Mouse (Mus musculus) liver, embryonic 14.5 days (tissue): ENCODE data around the gene Slc22a19. TPM values are rescaled to one million over a fixed set of nuclear protein-coding genes. Genes with fewer than 3 reads are reported as not detected.
"Not testable (repeated sequence)": the region's sequence is repeated elsewhere in the genome, so short reads cannot be mapped to it uniquely, and the experiment has no call there.

Source experiments
- ATAC-seq: fragments of 200-750 bp; cut with Nextera tagmentation; 2 replicates; pipeline ENCODE4 v1.8.0; 2017; ENCODE audit warnings: moderate number of reproducible peaks, mild to moderate bottlenecking, moderate library complexity; ENCODE audit not compliant: insufficient read depth
- DNase-seq, 3 experiments: peaks; one replicate each; pipeline ENCODE4 v3.0.0-alpha.2; 2012 to 2013; ENCODE audit warnings: low read depth in 3 of 3, low spot score in 3 of 3
- H3K27ac ChIP-seq: fragments of 300-500 bp; sonication (generic); 2 replicates; pipeline ENCODE4 v1.5.1; 2014; ENCODE audit warnings: moderate library complexity, mild to moderate bottlenecking, control low read depth, inconsistent platforms
- H3K27me3 ChIP-seq: fragments of 300-500 bp; sonication (generic); 2 replicates; pipeline ENCODE4 v1.6.1; 2014; ENCODE audit warnings: mild to moderate bottlenecking, low read length, moderate library complexity; ENCODE audit not compliant: control insufficient read depth, insufficient read depth
- H3K36me3 ChIP-seq: fragments of 300-500 bp; sonication (generic); replicated peaks from 2 replicates; pipeline ENCODE4 v1.6.1; 2014; ENCODE audit warnings: low read depth; ENCODE audit not compliant: control insufficient read depth, insufficient read depth
- H3K4me1 ChIP-seq, 2 experiments: fragments of 200-500 bp in 1 of 2; fragments of 300-500 bp in 1 of 2; sonication (generic) in 1 of 2; replicated peaks; 2 replicates each; pipeline ENCODE4 v1.6.1; 2012 to 2014; ENCODE audit warnings: antibody characterized with exemption in 1 of 2, inconsistent platforms in 1 of 2, low read length in 1 of 2; ENCODE audit not compliant: control insufficient read depth in 2 of 2, insufficient read depth in 2 of 2
- H3K4me2 ChIP-seq: fragments of 300-500 bp; sonication (generic); 2 replicates; pipeline ENCODE4 v1.6.1; 2014; ENCODE audit warnings: low read depth, mild to moderate bottlenecking, control low read depth, moderate library complexity
- H3K4me3 ChIP-seq, 2 experiments: fragments of 200-500 bp in 1 of 2; fragments of 300-500 bp in 1 of 2; sonication (generic) in 1 of 2; 2 replicates each; pipeline ENCODE4 v1.5.1; 2012 to 2014; ENCODE audit warnings: low read depth in 2 of 2, low read length in 2 of 2, mild to moderate bottlenecking in 2 of 2, control low read depth in 1 of 2, inconsistent platforms in 1 of 2, moderate library complexity in 1 of 2; ENCODE audit not compliant: insufficient read depth in 1 of 2
- H3K9ac ChIP-seq: fragments of 300-500 bp; sonication (generic); replicated peaks from 2 replicates; pipeline ENCODE4 v1.6.1; 2014; ENCODE audit warnings: mild to moderate bottlenecking, control low read depth, moderate library complexity
- H3K9me3 ChIP-seq: fragments of 300-500 bp; sonication (generic); 2 replicates; pipeline ENCODE4 v1.6.1; 2016; ENCODE audit warnings: low read length, mixed read lengths; ENCODE audit not compliant: control insufficient read depth
- CTCF ChIP-seq: IDR thresholded peaks from 2 replicates; pipeline ENCODE4 v1.5.1; 2016; ENCODE audit warnings: antibody characterized with exemption, low read depth, control low read depth
- EP300 ChIP-seq: IDR thresholded peaks from 2 replicates; pipeline ENCODE4 v1.6.1; 2016; ENCODE audit warnings: antibody characterized with exemption, low read depth
- WGBS: fragments of 180-500 bp; shearing (Covaris S2); extraction: QIAGEN DNeasy Blood & Tissue Kit; methylation state at CpG from one replicate; pipeline ENCODE4 v1.1.7; 2014; ENCODE audit not compliant: insufficient replicate concordance; 5-methylcytosine and 5-hydroxymethylcytosine counted together
- polyA plus RNA-seq, 2 experiments: library from polyadenylated mRNA; depleted of rRNA in 1 of 2; stranded (reverse) in 1 of 2; unstranded in 1 of 2; fragments of >200 nt; fragmentation: Nextera tagmentation in 1 of 2; extraction: Ambion mirVana in 1 of 2; gene quantifications; 2 replicates each; pipeline versions ENCODE4 v1.2.1 to v1.2.3; 2012 to 2014

Gene Slc22a19
- polyA plus RNA-seq (2012; rRNA removed) (not detected in 2 replicates), polyA plus RNA-seq (2014; fragmentation: Nextera tagmentation; extraction: Ambion mirVana) (not detected in 2 replicates)

GRCm38 (mm10) chr19:7711148-7711547, at the start of gene Slc22a19:
Slc22a19 (minus strand) TSS chr19:7711310.
- TF ChIP-seq EP300 (no peak), CTCF (no peak)
- Histone ChIP-seq H3K9ac (no peak within 1 kb of the TSS), H3K27me3 (no peaks in the 10 kb centered on the region), H3K4me1 (no peaks in the 10 kb centered on the region), H3K4me2 (no peak within 1 kb of the TSS), H3K9me3 (no peaks in the 10 kb centered on the region), H3K27ac (no peak within 1 kb of the TSS), H3K36me3 (no peaks in the 10 kb centered on the region), H3K4me3 (no peak within 1 kb of the TSS)
- DNase-seq (no peak), ATAC-seq (no peak)

- not testable (repeated sequence) for H3K36me3 ChIP-seq, DNase-seq, H3K9ac ChIP-seq, ATAC-seq, H3K4me1 ChIP-seq, H3K4me2 ChIP-seq, H3K27ac ChIP-seq, H3K27me3 ChIP-seq, H3K4me3 ChIP-seq, H3K9me3 ChIP-seq
- WGBS = 54% methylated on average over 13 of the region's 13 CpGs
Measured at GRCm38 (mm10) chr19:7753371-7753770, 42.3 kb upstream of the Slc22a19 start.

- 15% methylated on average over 1 of the region's 1 CpGs for WGBS
- ATAC-seq (no peak), DNase-seq (no peak)
- Histone ChIP-seq H3K27ac (no peak overlapping the region), H3K4me2 (no peak overlapping the region), H3K4me3 (no peak overlapping the region), H3K9ac (no peak overlapping the region), H3K9me3 (no peaks in the 10 kb centered on the region), H3K27me3 (no peaks in the 10 kb centered on the region), H3K36me3 (no peaks in the 10 kb centered on the region), H3K4me1 (no peaks in the 10 kb centered on the region)
- TF ChIP-seq EP300 (no peak), CTCF (no peak)
Measured at GRCm38 (mm10) chr19:7729543-7729942, 18.4 kb upstream of the Slc22a19 start.

DNA sequence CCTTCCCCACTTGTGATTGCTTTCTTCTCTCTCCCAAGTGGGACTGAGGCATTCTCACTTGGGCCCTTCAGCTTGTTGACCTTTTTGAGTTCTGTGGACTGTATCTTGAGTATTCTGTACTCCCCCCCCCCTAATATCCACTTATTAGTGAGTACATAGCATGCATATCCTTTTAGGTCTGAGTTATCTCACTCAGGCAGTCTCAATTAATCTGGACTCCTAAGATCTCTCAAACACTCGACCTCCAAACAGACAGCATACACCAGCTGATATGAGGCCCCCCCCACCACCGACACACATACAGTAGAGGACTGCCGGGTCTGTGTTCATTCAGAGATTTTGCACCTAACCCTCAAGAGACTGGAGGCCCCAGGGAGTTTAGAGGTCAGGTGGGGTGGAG, 18.0 kb downstream of the Slc22a19 start:
- H3K4me3 ChIP-seq, H3K9me3 ChIP-seq, H3K9ac ChIP-seq, H3K27ac ChIP-seq, H3K27me3 ChIP-seq, H3K36me3 ChIP-seq, H3K4me1 ChIP-seq, H3K4me2 ChIP-seq, DNase-seq, ATAC-seq: not testable (repeated sequence)
- 47% methylated on average over 3 of the region's 3 CpGs for WGBS

DNA sequence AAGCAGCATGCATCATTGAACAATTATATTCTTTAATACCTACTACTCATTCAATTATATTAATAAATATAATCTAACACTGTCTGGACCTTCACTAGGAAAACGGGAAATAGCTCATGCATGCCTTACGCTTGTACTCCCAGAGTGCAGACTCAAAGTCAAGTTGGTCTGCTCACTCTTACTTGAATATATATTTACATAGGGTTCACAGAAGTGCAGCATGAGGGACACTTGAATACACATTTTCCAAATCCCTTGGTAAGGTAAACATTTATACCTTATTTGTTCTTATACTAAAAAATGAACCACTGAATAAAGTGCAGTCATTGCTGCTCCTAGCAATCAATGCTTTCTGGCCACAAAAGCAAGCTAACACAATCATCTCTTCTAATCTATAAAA, 19.9 kb downstream of the Slc22a19 start:
- H3K27me3 ChIP-seq = no peaks in the 10 kb centered on the region
- no peak for ATAC-seq
- H3K27ac ChIP-seq = no peak overlapping the region
- no peak overlapping the region for H3K4me2 ChIP-seq
- H3K9ac ChIP-seq = no peak overlapping the region
- H3K36me3 ChIP-seq = no peaks in the 10 kb centered on the region
- WGBS = 68% methylated on average over 2 of the region's 2 CpGs
- TF ChIP-seq CTCF (no peak), EP300 (no peak)
- no peak overlapping the region for H3K4me3 ChIP-seq
- no peaks in the 10 kb centered on the region for H3K9me3 ChIP-seq
- DNase-seq = no peak
- no peaks in the 10 kb centered on the region for H3K4me1 ChIP-seq

DNA sequence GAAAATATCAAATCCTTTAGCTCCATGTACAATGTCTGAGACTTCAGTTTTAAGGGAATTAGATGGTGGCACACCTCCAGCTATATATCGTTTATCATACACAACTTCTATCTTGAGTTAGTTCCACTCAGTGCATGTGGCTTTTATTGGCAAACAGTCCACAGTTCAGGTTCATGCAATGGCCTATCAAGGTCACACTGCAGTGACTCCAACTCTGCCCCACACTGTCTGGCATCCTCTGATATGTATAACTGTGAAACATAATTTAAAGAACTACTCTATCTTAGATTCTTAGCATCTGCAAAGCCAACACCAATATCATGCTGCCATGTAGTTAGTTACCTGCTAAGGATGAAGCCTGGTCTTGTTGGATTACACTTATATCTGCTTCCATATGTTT, 23.1 kb downstream of the Slc22a19 start:
- no peak for DNase-seq
- 38% methylated on average over 1 of the region's 1 CpGs for WGBS
- TF ChIP-seq EP300 (no peak), CTCF (no peak)

More for the DNA sequence above, 23.1 kb downstream of the Slc22a19 start:
- no peaks in the 10 kb centered on the region for H3K9me3 ChIP-seq
- no peak overlapping the region for H3K9ac ChIP-seq
- no peak overlapping the region for H3K4me3 ChIP-seq
- no peaks in the 10 kb centered on the region for H3K36me3 ChIP-seq
- H3K27ac ChIP-seq = no peak overlapping the region
- H3K27me3 ChIP-seq = no peaks in the 10 kb centered on the region
- no peak overlapping the region for H3K4me2 ChIP-seq
- H3K4me1 ChIP-seq = no peaks in the 10 kb centered on the region
- ATAC-seq = no peak
